Mouse (Mus musculus): ENCODE results near the gene Slc22a14.
"Not testable (repeated sequence)": the region's sequence is repeated elsewhere in the genome, so short reads cannot be mapped to it uniquely, and the experiment has no call there.

Gene Slc22a14

DNA sequence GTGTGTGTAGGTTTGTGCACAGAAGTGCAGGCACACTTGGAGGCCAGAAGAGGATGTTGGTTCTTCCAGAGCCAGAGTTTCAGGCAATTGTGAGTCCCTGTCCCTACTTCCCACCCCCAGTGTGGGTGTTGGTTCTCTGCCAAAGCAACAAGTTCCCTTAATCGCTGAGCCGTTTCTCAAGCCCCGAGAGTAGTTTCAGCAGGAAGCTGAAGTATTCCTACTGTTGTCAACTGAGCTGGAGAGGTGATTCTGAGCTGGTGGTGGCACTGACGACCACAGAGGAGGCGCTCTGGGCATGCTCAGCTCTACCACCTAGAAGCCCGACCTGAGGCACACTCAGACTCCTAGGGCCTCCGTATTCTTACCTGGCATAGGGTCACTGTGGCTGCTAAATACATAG, at the start of gene Slc22a14:
Gene Slc22a14, minus strand, starts transcription at position 270 of the 400 bp plus-strand sequence.
- DNase-seq: no peak

DNA sequence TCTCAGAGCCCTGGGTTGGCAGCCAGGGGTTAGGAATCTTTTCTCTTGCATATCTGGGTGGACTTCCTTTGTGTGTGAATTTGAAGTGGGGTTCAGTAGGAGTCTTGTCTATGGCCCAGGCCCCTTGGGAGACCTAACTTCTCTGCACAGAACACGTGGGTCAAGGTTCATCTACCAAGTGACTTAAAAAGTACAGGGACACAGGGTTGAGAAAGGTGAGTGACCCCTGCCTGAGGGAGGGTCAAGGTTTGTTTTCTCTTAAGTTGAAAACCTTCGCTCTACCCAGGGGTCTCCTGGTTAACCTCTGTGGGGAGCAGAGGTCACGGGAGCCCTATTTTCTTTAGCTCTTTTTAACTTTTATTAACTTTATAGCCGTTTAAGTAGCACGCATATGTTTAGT, 44.5 kb upstream of the Slc22a14 start:
- no peak for DNase-seq

DNA sequence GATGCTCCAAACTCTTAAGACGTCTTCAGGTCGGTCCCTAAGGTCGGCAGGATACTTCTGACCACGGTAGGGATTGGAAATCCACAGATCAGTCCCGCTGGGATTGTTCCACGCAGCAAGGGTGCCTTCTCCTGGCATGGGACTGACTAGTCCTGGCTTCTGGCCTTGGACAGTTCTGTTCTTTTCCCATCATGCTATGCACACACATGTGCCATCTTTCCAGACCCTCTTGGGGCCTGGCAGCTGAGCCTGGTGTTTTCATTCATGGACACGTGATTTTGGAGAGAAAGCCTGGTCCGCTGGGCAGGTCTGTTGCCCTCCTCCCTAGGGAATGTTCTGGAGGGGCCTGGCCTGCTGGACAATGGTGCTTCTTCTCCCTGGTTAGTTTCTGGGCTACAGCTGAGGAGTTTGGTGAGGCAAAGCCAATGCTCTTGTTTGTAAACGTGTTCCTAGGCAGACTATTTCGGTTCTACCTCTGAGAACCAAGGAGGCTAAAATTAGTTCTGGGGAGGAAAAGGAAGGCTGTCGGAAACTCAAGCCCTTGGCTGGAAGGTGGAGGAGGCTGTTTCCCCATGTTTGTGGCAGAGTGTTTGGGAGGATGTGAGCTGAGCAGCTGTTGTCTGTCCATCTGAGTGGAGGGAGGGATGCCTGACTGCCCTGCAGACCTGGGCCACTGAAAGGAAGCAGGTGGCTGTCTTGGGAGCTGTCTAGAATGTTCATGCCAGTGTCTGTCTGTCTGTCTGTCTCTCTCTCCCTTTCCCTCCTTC, 43.7 kb upstream of the Slc22a14 start:
- DNase-seq: no peak

- DNase-seq: no peak
These were observed 42.5 kb upstream of the Slc22a14 start for GRCm38 (mm10) chr9:119407884-119408283.

GRCm38 (mm10) chr9:119404090-119404489, 38.7 kb upstream of the Slc22a14 start:
- no peak for DNase-seq

DNA sequence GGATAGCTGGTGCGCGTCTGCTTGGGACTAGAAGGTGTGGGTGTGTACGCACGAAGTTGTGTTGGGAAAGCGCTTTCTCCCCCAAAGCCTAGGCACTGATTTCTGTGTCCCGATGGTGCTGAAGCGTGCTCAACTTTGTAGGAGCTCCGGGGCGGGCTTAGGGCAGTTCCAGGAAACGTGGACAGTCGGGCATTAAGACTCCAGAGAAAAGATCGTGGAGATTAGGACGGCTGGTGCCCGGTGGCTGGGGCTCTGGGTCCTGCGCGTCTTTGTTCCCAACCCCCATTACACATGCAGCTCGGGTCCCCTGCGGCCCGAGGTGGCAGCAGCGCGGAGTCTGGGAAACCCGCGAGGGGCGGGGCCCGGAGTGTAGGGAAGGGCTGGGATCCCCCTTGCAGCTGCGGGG, 37.9 kb upstream of the Slc22a14 start:
- DNase-seq: peak; percentile 42 to 49

DNA sequence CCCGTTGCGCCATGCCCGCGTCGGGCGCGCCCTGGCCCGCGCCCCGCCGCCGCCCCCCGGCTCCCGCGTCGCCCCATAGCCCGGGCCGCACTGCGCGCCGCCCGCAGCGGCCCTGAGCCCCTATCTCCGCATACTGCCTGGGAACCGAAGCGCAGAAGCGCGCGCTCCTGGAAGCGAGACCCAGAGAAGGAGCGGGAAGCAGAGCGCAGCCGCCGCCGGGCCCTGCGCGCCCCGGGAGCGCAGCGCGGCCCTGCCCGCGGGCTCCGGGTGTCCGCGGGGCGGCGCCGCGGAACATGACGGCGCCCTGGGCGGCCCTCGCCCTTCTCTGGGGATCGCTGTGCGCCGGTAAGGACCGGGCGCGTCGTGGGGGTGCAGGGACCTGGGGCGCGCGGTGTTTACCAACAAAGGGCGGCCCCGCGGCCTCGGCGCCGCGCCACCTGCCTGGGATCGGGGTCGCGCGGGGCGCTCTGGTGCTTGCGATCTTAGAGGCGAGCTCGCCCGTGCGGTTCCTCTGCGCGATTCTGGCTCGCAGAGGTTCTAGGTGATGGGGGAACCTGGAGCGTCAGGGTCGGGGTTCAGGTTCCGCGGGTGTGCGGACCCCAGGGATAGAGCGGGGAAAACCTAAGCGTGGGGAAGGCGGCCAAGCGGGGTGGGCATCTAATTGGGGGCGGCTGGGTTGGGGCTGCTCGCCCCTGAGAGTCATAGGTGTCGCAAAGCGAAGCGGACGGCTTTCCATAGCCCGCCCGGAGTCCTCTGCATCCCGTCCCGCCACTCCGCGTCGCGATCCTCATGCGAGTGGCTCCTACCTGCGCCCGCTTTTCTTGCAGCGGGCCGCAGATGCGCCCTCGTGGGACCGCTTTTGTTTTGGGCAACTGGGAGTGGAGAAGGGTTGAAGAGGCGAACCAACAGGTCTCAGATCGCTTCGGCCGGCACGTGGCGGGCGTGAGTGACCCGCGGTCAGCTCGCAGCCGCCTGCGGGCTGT, 37.2 kb upstream of the Slc22a14 start:
- peak; percentile 39 to 67 for DNase-seq

DNA sequence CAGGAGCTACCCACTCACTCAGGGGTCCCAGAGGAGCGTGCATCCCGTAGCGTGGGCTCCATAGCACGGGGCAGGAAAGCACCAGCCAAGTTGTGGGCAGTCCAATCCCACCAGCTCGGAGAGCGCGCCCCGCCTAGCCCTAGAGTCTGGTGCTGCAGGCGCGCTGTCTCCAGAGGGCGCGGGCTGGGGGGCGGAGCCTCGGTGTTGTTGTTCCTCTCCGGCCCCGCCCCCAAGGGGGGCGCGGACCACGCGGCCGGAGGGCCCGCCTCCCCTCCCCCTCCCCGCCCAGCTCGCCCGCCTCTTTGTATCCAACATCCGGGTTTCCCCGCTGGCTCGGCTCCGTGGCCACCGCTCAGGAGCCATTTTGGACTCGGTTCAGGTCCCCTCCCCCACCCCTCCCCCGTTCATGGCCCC, 36.5 kb upstream of the Slc22a14 start, which contains the start of gene Acvr2b:
Gene Acvr2b, plus strand, starts transcription at position 318 of the 414 bp plus-strand sequence.
- DNase-seq: peak; percentile 92 to 95

- DNase-seq: no peak
These were observed 36.0 kb upstream of the Slc22a14 start for GRCm38 (mm10) chr9:119401351-119401750.

DNA sequence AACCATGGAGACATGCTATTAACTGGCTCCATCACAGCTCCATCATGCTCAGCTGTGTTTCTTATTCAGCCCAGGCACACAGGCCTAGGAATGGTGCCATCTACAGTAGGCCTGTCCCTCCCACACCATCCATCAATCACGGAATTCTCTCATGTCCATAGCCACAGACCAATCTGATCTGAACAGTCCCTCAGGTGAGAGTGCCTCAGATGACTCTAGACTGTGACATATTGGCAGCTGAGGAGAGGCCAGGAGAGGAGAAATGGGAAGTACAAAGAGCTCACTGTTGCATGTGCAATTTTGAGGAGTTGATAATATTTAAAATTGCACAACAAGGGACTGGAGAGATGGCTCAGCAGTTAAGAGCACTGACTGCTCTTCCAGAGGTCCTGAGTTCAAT, 29.5 kb upstream of the Slc22a14 start:
- DNase-seq: no peak

GRCm38 (mm10) chr9:119390214-119390613, 24.9 kb upstream of the Slc22a14 start:
- no peak for DNase-seq

GRCm38 (mm10) chr9:119388956-119389355, 23.6 kb upstream of the Slc22a14 start:
- no peak for DNase-seq

GRCm38 (mm10) chr9:119382603-119383002, 17.2 kb upstream of the Slc22a14 start:
- DNase-seq: no peak

DNA sequence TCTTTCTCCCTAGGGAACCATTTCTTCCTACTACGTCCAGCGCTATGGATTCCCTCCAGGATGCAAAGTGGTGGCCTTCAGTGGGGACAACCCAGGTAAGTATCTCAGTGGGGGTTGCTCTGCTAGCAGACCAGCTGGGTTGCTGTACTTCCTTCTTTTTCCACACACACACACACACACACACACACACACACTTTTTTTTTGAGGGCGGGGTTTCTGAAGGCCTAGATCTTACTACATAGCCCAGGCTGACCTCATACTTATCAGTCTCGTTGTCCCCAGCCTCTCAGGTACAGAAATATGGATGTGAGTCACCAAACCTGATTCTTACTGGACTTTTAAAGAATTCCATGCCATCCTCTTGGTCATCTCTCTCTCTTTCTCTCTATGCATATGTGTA, 12.9 kb upstream of the Slc22a14 start:
- no peak for DNase-seq

GRCm38 (mm10) chr9:119375556-119375955, 10.2 kb upstream of the Slc22a14 start:
- no peak for DNase-seq

- DNase-seq: no peak
These were observed 9.7 kb upstream of the Slc22a14 start for GRCm38 (mm10) chr9:119375008-119375407.

- no peak for DNase-seq
These were observed 5.9 kb upstream of the Slc22a14 start for GRCm38 (mm10) chr9:119371251-119371650.

DNA sequence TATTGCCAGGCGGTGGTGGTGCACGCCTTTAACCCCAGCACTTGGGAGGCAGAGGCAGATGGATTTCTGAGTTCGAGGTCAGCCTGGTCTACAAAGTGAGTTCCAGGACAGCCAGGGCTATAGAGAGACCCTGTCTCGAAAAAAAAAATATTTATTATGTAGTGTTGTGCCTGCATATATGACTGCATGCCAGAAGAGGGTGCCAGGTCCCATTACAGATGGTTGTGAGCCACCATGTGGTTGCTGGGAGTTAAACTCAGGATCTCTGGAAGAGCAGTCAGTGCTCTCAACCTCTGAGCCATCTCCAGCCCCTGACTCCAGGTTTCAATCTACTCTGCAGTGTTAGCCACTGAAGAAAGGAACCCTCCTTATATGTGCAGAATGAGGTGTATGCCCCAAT, 5.4 kb upstream of the Slc22a14 start:
- DNase-seq: not testable (repeated sequence)

DNA sequence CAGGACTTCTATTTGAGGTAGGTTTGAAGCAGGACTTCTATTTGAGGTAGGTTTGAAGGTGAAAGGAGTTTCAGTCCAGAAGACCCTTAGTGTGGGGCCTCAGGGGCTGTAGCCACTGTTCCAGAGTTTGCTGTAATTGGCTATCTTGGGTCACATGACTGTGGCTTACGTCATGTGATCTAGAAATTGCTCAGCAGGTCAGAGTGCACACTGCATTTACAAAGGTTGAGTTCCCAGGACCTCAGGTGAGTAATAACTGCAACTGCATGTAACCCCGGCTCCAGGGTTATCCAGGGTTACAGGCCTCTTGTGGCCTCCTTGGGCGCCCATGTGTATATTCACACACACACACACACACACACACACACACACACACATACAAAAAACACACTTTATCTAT, 3.0 kb upstream of the Slc22a14 start:
- no peak for DNase-seq

- DNase-seq: no peak
These were observed 2.1 kb downstream of the Slc22a14 start for GRCm38 (mm10) chr9:119363229-119363628.

DNA sequence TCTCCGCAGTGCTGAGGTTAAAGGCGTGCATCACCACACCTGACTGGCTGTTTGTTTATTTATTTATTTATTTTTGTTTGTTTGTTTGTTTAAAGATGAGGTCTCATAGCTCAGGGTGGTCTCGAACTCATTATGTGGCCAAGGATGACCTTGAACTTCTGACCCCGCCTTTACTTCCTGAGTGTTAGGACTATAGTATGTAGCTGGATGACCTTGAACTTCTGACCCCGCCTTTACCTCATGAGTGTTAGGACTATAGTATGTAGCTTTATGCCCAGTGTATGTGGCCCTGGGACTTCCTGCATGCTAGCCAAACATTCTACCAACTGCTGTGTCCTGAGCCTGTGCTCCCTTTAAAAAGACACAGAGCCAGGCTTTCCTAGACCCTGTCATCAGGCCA, 3.9 kb downstream of the Slc22a14 start:
- DNase-seq: no peak

DNA sequence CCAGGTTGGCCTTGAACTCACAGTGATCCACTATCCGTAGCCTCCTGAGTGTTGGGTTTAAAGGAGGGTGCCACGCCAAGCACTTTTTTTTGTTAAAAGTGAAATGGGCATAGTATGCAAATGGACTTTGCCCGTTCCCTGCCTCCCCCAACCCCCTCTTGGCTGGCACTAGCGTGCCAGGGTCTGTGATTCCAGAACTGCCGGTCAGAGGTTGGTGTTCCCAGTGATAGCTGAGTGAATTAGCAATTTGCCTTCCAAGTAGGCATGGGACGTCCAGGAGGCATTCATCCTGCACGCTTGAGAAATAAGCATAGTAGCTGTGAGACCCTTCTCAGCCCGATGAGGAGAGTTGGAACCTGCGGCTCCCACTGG, 7.3 kb downstream of the Slc22a14 start:
- no peak for DNase-seq

- DNase-seq: peak; percentile 93 to 95
These were observed 7.9 kb downstream of the Slc22a14 start, which contains the start of gene Xylb for GRCm38 (mm10) chr9:119357331-119358057. Xylb (plus strand) TSS chr9:119357381.

Data from cerebellum, adult 18-20 months (tissue).